Mouse (Mus musculus): ENCODE results near the gene Lrrc20.
"Not testable (repeated sequence)": the region's sequence is repeated elsewhere in the genome, so short reads cannot be mapped to it uniquely, and the experiment has no call there.

Lrrc20 gene

DNA sequence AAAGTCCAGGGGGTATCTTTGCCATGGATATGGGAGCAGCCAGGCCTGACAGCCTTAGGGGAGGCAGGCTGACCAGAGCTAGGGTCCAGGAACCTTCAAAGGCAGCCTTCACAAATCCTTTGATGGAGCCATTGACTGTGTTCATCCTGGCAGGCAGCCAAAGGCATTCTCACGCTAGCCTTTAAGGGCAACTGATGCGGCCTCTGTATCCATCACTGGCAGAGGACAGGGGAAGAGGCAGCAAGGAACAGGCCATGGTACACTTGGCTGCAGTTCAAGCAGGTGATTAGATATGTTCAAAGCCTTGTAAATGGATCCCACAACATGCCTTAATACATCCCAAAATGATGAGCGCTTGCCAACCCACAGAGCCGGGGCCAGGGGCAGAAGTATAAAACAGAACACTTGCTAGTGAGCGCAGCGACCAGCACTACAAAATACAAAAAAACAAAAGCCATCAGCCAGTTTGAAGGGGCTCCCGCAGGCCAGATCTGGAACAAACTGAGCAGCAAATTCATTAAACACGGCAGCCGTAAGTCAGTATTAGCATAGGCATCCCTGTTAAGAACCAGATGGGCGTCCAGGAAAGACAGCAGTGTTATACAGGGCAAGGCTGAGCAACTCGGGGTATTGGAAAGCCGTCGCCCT lies 100.6 kb downstream of the Lrrc20 start:
- DNase-seq (ENCODE audit: low spot score), result no peak

DNA sequence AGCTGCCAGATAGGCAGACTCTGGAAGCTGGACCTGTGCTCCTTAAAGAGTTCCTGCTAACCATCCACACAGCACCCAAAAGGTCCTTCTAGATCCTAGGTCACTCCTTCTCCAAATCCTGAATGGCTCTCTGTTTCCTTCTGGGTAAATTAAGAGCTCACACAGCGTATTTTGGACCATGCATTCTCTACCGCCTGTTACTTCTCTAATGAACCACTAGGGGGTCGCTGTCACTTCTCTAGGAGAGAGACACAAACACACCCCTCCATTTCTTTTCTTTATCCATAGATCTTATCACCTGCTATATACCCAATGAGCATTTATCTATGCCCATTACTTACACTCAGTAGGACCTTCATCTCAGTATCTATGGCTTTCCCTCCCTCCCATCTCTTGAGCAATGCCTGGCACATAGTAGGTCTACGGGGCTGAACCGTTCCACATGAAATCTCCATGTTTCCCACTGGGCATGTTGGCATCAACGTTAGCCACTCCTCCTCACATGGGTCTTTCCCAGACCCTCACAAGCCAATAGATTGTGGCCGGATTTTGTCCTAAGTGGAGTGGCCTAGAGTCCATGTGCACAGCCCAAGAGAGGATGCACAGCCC lies 111.7 kb downstream of the Lrrc20 start:
- no peak for DNase-seq (ENCODE audit: low spot score)

DNA sequence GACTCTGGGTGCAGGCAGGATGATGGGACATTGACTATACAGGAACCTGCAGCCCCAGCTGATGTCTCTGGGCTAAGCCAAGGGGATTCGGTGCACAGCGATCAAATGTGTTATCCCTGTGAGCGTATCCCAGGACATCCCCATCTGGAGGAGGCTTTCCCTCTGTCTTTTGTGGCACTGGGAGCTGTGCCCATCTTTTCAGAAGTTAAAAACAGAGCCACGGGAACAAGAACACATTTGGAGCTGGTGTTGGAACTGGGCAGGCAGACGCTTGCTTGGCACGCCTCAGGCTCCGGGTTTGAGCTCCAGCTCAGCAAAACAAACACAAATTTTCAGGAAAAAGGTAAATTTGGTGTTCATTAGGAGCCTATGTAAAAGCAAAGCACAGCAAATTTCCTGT lies 122.4 kb downstream of the Lrrc20 start:
- no peak for DNase-seq (ENCODE audit: low spot score)

GRCm38 (mm10) chr10:61599556-61600114 lies 124.0 kb downstream of the Lrrc20 start:
- DNase-seq (ENCODE audit: low spot score), result no peak

DNA sequence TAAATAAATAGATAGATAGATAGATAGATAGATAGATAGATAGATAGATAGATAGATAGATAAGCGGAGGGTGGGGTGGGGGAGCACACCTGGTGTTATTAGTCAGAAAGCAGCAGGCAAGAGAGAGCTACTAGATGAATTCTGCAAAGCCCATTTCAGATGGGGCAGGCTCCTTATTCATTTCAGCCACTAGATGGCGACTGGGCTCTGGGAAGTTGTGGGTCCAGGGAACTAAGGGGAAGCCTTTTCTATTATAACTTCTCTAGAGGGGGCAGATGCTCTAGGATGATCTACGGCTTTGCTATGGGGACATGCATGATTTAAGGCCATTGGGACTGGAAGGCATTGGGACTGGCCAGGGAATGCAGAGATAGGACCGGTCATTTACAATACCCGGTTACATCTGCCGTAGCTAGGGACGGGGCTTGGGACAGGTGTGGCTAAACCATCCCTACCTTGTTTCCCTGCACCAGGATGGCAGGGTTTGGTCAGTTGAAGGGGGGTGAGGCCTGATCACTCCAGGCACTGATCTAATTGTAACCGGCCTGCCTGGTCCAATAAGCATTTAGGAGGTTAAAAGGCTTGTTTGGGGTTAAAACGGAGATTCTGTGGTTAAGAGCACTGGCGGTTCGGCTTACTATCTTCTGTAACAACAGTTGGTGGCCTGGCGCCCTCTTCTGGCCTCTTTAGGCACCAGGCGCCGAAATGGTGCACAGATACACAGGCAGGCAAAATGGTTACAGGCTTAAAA lies 126.9 kb downstream of the Lrrc20 start:
- DNase-seq (ENCODE audit: low spot score), result peak; percentile 82

GRCm38 (mm10) chr10:61604376-61605065 lies 128.9 kb downstream of the Lrrc20 start:
- DNase-seq (ENCODE audit: low spot score), result no peak

DNA sequence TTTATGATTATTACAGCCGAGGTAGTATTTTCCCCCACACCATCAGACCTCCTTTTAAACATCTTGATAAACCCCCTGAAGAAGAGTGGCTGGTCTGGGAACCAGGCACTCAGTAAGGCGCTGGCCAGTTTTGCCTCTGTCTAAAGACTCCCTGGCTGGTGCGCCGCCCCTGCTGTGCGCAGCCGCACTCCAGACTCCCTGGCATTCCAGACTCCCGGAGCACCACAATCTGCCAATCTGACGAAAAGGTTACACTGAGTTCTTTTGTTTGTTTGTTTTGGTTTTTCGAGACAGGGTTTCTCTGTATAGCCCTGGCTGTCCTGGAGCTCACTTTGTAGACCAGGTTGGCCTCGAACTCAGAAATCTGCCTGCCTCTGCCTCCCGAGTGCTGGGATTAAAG lies 129.8 kb downstream of the Lrrc20 start:
- DNase-seq (ENCODE audit: low spot score), result not testable (repeated sequence)

GRCm38 (mm10) chr10:61605851-61606250 lies 130.2 kb downstream of the Lrrc20 start:
- DNase-seq (ENCODE audit: low spot score), result peak; percentile 85

- no peak for DNase-seq (ENCODE audit: low spot score)
These were observed 132.6 kb downstream of the Lrrc20 start for GRCm38 (mm10) chr10:61608233-61608632.

DNA sequence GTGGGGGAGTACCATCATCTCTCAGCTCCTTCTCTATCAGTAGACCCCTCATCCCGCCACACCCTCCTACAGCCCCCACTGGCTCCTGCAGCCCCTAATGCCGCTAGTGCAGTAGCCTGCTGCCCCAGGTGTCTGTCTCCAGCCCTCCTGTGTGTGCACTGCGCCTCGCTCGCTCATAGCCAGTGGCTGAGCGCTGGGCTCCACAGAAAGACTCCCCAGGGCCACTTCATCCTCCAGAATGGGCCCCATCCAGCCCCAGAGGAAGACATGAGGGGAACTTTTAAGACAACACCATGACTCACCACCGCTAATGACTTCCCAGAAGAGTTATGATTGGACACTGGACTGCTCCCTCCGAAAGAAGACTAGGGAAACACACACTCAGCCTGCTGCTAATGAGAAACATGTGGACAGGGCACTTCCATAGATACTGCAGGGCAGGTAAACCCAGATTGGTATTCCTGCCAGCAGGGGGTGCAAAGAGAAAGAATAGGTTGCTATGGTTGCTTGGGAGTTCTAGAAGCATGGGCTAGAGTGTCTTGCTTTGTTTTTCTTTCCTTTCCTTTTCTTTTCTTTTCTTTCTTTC lies 135.1 kb downstream of the Lrrc20 start:
- peak; percentile 63 for DNase-seq (ENCODE audit: low spot score)

DNA sequence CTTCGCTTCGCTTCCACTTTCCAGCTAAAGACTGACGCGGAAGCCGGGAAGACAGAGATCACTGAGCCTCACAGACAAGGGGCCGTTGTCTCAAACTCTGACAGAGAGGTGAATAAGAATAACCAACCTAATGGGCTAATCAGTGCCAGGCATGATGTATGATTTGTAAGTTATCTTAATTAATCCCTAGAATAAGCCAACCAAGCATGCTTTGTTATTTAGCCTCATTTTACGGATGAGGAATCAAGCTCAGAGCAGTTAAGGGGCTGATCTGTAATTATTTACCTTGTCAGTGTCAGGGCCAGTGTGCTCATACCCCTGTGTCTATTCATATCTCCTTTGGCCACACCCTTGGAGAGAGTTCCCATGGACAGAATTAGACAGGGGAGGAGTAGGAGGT lies 138.7 kb downstream of the Lrrc20 start:
- DNase-seq (ENCODE audit: low spot score), result no peak

- DNase-seq (ENCODE audit: low spot score), result no peak
These were observed 142.9 kb downstream of the Lrrc20 start for GRCm38 (mm10) chr10:61618528-61618927.

GRCm38 (mm10) chr10:61621681-61622080 lies 146.1 kb downstream of the Lrrc20 start:
- no peak for DNase-seq (ENCODE audit: low spot score)

DNA sequence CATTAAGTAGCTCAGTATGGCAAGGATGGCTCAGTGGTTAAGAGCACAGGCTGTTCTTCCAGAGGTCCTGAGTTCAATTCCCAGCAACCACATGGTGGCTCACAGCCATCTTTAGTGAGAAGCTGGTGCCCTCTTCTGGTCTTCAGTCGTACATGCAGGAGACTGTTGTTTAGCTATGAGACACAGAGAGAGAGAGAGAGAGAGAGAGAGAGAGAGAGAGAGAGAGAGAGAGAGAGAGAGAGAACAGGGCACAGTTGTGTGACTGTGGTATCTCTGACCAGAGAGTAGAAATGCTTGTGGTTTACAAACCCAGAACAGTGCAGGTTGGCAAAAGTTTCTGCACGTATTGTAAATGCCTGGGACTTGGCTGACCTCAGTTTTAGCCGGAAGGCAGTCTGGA lies 148.3 kb downstream of the Lrrc20 start:
- not testable (repeated sequence) for DNase-seq (ENCODE audit: low spot score)

DNA sequence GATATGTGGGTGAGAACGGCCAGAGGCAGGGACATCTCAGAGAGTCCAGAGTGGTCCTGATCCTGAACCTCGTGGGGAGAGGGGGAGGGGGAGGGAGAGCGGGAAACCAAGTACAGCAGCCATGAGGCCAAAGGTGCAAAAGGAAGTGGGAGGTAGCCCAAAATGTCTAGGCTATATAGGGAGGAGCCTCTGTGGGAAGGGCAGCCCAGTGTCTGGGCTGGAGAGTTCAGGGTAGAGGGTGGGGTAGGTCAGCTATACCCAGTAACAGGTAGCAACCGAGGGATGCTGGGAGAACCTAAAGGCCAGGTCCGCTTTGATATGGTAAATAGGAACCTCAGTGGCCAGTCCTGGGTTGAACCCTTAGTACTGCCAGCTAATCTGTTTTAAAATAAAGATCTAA lies 149.2 kb downstream of the Lrrc20 start:
- DNase-seq (ENCODE audit: low spot score), result no peak

DNA sequence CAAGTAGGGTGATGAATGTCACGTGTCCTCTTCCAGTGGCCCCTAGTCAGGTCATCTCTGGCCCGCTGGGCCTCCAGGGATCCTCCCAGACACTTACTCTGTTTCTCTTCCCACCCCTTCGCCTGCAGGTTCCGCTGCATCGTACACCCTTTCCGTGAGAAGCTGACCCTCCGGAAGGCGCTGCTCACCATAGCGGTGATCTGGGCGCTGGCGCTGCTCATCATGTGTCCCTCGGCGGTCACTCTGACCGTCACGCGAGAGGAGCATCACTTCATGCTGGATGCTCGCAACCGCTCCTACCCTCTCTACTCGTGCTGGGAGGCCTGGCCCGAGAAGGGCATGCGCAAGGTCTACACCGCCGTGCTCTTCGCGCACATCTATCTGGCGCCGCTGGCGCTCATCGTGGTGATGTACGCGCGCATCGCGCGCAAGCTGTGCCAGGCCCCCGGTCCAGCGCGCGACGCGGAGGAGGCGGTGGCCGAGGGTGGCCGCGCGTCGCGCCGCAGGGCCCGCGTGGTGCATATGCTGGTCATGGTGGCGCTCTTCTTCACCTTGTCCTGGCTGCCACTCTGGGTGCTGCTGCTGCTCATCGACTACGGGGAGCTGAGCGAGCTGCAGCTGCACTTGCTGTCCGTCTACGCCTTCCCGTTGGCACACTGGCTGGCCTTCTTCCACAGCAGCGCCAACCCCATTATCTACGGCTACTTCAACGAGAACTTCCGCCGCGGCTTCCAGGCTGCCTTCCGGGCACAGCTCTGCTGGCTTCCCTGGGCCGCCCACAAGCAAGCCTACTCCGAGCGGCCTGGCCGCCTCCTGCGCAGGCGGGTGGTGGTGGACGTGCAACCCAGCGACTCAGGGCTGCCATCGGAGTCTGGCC lies 150.0 kb downstream of the Lrrc20 start:
- DNase-seq (ENCODE audit: low spot score), result peak; percentile 43

DNA sequence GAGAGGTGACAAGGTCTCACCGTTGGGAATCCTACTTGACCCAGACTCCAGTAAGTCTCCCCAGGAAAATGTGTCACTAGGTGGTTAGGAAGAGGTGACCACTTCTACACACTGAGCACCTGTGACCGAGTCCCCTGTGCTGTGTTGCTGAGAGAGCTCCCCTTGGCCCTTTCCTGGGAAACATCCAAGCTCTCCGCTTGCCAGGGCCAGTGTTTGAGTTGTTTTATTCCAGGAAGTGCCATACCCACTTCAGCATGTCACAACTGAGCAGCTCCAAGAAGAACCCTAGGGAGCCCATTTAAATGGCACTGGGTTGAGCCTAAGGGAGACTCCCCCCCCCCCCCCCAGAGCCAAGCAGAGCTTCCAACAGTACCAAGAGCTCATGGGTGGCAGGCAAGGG lies 150.9 kb downstream of the Lrrc20 start:
- no peak for DNase-seq (ENCODE audit: low spot score)

GRCm38 (mm10) chr10:61627195-61627937 lies 151.8 kb downstream of the Lrrc20 start:
- DNase-seq (ENCODE audit: low spot score), result no peak

GRCm38 (mm10) chr10:61627938-61628250 lies 152.3 kb downstream of the Lrrc20 start:
- no peak for DNase-seq (ENCODE audit: low spot score)
